Mouse (Mus musculus) neural tube, embryonic 15.5 days (tissue): ENCODE results near the gene Olfr920. TPM values are rescaled to one million over a fixed set of nuclear protein-coding genes. Genes with fewer than 3 reads are reported as not detected.

Experiments used
- polyA plus RNA-seq: library from polyadenylated mRNA; unstranded; fragments of >200 nt; fragmentation: Nextera tagmentation; extraction: Ambion mirVana; gene quantifications from 2 replicates; pipeline ENCODE4 v1.2.1, GENCODE M21; 2015

Gene Olfr920
- polyA plus RNA-seq, 1 experiment from 2014 or later, result not detected

Other genes starting within 250 kb of the Olfr920 start
- not detected in 2 replicates for gene Olfr911-ps1, start 230.7 kb upstream of the Olfr920 start, polyA plus RNA-seq
- gene Olfr910, start 214.4 kb upstream of the Olfr920 start, polyA plus RNA-seq, result not detected in 2 replicates
- not detected in 2 replicates for gene Olfr912, start 172.1 kb upstream of the Olfr920 start, polyA plus RNA-seq
- gene Olfr913, start 159.5 kb upstream of the Olfr920 start, polyA plus RNA-seq, result not detected in 2 replicates
- not detected in 2 replicates for gene Olfr914, start 147.2 kb upstream of the Olfr920 start, polyA plus RNA-seq
- gene Olfr916, start 92.4 kb upstream of the Olfr920 start, polyA plus RNA-seq, result not detected in 2 replicates
- gene Olfr917, start 86.5 kb upstream of the Olfr920 start, polyA plus RNA-seq, result not detected in 2 replicates
- gene Olfr918, start 77.7 kb upstream of the Olfr920 start, polyA plus RNA-seq, result not detected in 2 replicates
- not detected in 2 replicates for gene Olfr919, start 48.6 kb upstream of the Olfr920 start, polyA plus RNA-seq
- 8.0 and 17.9 TPM in 2 replicates for gene Vwa5a, start 34.0 kb upstream of the Olfr920 start, polyA plus RNA-seq
- not detected in 2 replicates for gene Olfr921, start 20.8 kb downstream of the Olfr920 start, polyA plus RNA-seq
- gene Olfr922, start 62.3 kb downstream of the Olfr920 start, polyA plus RNA-seq, result not detected in 2 replicates
- gene Olfr923, start 74.2 kb downstream of the Olfr920 start, polyA plus RNA-seq, result not detected in 2 replicates
- not detected in 2 replicates for gene Olfr924, start 92.2 kb downstream of the Olfr920 start, polyA plus RNA-seq
- not detected in 2 replicates for gene Olfr26, start 102.8 kb downstream of the Olfr920 start, polyA plus RNA-seq
- gene Olfr926, start 124.8 kb downstream of the Olfr920 start, polyA plus RNA-seq, result not detected in 2 replicates
- gene Olfr930, start 177.5 kb downstream of the Olfr920 start, polyA plus RNA-seq, result not detected in 2 replicates
- gene Olfr933, start 220.0 kb downstream of the Olfr920 start, polyA plus RNA-seq, result not detected in 2 replicates
- gene Olfr934, start 236.0 kb downstream of the Olfr920 start, polyA plus RNA-seq, result not detected in 2 replicates
- not detected in 2 replicates for gene Olfr935, start 247.4 kb downstream of the Olfr920 start, polyA plus RNA-seq